Mouse (Mus musculus) MEL (cell line): ENCODE results near the gene A430005L14Rik.

Experiments used
- CTCF ChIP-seq, 3 experiments: IDR thresholded peaks in 2 of 3; conservative IDR thresholded peaks in 1 of 3; 2 replicates each; pipeline ENCODE4 v1.5.1; 2011 to 2012; ENCODE audit warnings: low read length in 3 of 3, low read depth in 2 of 3, mild to moderate bottlenecking in 2 of 3, improper control_type of control experiment in 1 of 3, inconsistent platforms in 1 of 3, mixed read lengths in 1 of 3, moderate library complexity in 1 of 3; ENCODE audit not compliant: control insufficient read depth in 1 of 3, insufficient read depth in 1 of 3, poor library complexity in 1 of 3, severe bottlenecking in 1 of 3
- EP300 ChIP-seq, 2 experiments: IDR thresholded peaks; 2 replicates each; pipeline ENCODE4 v1.6.1; 2011; ENCODE audit warnings: improper control_type of control experiment in 2 of 2, low read length in 2 of 2, low read depth in 1 of 2, mild to moderate bottlenecking in 1 of 2
- HCFC1 ChIP-seq: IDR thresholded peaks from 2 replicates; pipeline ENCODE4 v1.6.1; 2012; ENCODE audit warnings: low read depth, mild to moderate bottlenecking, inconsistent platforms, low read length, improper control_type of control experiment, moderate library complexity
- SMC3 ChIP-seq: IDR thresholded peaks from 2 replicates; pipeline ENCODE4 v1.6.1; 2011; ENCODE audit warnings: low read depth, low read length, improper control_type of control experiment

GRCm38 (mm10) chr4:153944261-153944660, 12.8 kb upstream of the A430005L14Rik start:
- no peak for TF ChIP-seq HCFC1
- no peak for TF ChIP-seq SMC3
- no peak for TF ChIP-seq CTCF (IDR thresholded peaks at IDR 0.05 in 2 of 3, conservative IDR thresholded peaks at IDR 0.05 in 1 of 3; ENCODE audit: control insufficient read depth in 1 of 3, insufficient read depth in 1 of 3, low read depth in 2 of 3, low read length in 3 of 3, poor library complexity in 1 of 3, severe bottlenecking in 1 of 3)
- TF ChIP-seq EP300 (IDR thresholded peaks at IDR 0.05; ENCODE audit: low read depth in 1 of 2, low read length in 2 of 2), result no peak
